Mouse (Mus musculus) Patski (cell line): Measurements from ENCODE around the gene Dgcr6. TPM values are rescaled to one million over a fixed set of nuclear protein-coding genes. Genes with fewer than 3 reads are reported as not detected.
A peak's percentile ranks its signal among the peaks of the same experiment; 100 is the strongest.

Experiments used
- ATAC-seq: fragments of 100-300 bp; one replicate; pipeline ENCODE4 v1.8.0; 2021
- CTCF ChIA-PET: fragments of 350-600 bp; sonication (Branson Sonifier 250); formaldehyde crosslinking; loops from one replicate; lab custom pipeline; 2022; ENCODE audit warnings: inconsistent platforms; lab: Charles Lee
- POLR2A ChIA-PET: fragments of 350-600 bp; sonication (Branson Sonifier 250); formaldehyde crosslinking; loops from one replicate; lab custom pipeline; 2022; ENCODE audit warnings: antibody characterized with exemption, inconsistent platforms; lab: Charles Lee
- DNase-seq: peaks from one replicate; pipeline ENCODE4 v3.0.0-alpha.2; 2011; ENCODE audit warnings: low read depth, low spot score
- H3K27me3 ChIP-seq: fragments of 371-371 bp; one replicate; pipeline ENCODE4 v1.5.1; 2021
- CTCF ChIP-seq: fragments of 100-300 bp; IDR thresholded peaks from one replicate; pipeline ENCODE4 v1.5.1; 2021
- in situ Hi-C: fragments of 300-500 bp; cut with MboI; formaldehyde crosslinking; loops from 3 replicates; pipeline ENCODE4 v1.11.1; 2018; ENCODE audit warnings: low pct_unique_long_range_greater_than_20kb, mixed read lengths
- polyA plus RNA-seq: library from polyadenylated mRNA; unstranded; gene quantifications from one replicate; pipeline ENCODE4 v1.2.3, GENCODE M21; 2021

Gene Dgcr6
- polyA plus RNA-seq, 1 experiment from 2014 or later, result 59.5 TPM

DNA sequence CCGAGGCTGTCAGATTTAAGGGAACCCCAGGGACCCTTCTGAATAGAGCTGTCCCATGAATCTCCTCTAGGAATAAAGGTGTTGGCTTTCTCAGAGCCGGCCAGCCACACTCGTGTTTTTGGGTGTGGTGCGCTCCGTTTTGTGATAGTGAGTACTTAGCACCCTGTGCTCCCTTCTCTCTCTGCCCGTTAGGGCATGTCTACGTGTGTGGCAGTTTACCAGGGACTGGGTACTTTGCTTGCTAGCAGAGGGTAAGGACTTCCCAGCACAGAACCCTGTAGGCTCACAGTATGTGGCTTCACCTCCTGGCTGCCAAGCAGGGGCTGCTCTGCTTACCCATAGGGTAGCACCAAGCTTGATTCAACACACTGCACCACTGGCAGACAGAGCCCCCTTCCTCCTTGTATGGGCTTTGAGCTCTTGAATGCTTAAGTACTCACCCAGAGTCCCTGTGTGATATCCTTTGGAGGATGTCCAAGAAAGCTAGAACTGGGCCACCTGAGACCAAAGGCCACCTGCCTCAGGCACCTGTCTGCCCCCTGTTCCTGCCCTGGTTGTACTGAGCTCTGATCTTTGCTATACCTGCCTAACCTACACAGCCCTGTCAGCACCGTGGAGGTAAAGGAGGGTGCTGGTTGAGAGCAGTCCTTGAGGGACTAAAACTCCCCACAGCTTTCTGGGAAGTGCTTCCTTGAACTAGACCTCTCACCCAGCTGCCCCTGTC, 16.2 kb downstream of the Dgcr6 start:
- ATAC-seq, result no peak

DNA sequence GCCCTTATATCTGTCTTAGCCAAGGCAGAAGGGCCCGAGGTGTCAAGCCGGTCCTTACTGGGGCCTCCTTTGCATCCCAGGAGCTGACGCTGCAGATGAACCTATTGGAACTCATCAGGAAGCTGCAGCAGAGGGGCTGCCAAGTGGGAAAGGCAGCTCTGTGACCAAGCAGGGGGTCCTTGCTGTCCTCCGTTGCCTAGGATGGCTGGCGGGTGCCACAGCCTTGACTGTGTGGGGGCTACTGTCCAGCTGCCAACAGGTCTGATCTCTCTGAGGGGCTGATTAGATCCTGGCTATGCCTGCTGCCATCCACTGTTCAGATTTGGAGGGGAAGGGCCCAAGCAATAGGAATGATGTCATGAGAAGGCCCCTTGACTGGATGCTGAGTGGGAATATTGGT, 18.1 kb downstream of the Dgcr6 start:
- ATAC-seq (no peak), DNase-seq (no peak)
- ChIA-PET CTCF (no interaction called here), POLR2A (no interaction called here)
- no peaks in the 10 kb centered on the region for H3K27me3 ChIP-seq
- TF ChIP-seq CTCF, result no peak
- in situ Hi-C loops, result no loop called here

More for the DNA sequence above, 16.2 kb downstream of the Dgcr6 start:
- CTCF ChIA-PET, result no interaction called here
- TF ChIP-seq CTCF, result no peak
- in situ Hi-C loops, result no loop called here
- no peaks in the 10 kb centered on the region for H3K27me3 ChIP-seq
- POLR2A ChIA-PET, result no interaction called here
- no peak for DNase-seq

DNA sequence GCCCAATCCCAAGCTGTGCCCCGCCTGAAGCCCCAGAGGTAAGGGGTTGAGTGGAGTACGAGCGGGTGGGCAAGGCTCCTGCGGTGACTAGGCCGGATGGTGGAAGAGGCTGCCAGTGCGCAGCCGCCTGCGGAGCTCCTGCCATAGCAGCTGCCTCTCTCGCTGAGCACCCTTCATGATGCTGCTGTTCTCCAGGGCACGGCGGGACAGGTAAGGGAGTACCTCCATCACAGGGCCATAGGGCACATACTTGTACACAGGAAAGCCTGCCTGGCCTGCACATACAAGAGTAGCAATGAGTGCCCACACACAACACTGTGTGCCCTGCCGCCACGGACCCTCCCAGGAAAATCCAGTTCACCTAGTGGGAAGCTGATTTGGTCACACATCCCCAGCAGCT, 19.4 kb downstream of the Dgcr6 start:
- DNase-seq, result no peak
- no peaks in the 10 kb centered on the region for H3K27me3 ChIP-seq
- POLR2A ChIA-PET, result no interaction called here
- no peak for ATAC-seq
- TF ChIP-seq CTCF, result no peak
- CTCF ChIA-PET, result no interaction called here
- in situ Hi-C loops, result no loop called here

DNA sequence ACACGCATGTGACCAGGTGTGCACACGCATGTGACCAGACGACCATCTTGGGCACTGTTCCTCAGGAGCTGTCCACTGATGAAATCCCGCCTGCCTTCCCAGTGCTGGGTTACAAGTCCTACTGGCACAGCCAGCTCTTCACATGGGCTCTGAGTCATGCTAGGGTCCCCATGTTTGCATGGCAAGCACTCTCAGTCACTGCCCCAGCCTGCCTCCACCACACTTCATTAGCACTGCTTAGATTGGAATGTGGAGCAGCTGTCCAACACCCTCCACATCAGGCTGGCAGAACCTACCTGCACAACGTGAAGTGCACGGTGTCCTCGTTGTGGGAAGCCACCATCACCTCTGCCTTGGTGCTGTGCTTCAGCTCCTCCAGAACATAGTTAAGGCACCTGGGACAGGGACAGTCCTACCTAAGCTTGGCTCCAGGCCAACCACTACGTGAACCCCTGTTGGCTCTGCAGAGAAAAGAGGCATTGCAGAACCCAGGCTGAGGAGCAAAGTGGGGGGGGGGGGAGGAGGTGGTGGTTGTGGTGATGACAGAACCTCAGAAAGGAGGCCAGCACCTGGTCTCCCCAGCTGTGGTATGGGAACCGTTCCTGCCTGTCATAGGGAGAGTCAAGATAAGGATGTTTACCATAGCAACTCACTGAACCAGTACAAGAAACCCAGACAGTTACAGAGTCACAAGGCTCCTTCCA, 20.8 kb downstream of the Dgcr6 start:
- no peaks in the 10 kb centered on the region for H3K27me3 ChIP-seq
- CTCF ChIA-PET, result interaction anchor here (1.0 kb wide), 1 partner anchor 138 kb away, joined by 3 read pairs; no protein-coding TSS in a partner anchor
- POLR2A ChIA-PET, result interaction anchor here (0.6 to 0.9 kb wide), 3 partner anchors 10 to 234 kb away, joined by 3 to 14 read pairs (median 6); no protein-coding TSS in a partner anchor
- in situ Hi-C loops, result no loop called here
- no peak for TF ChIP-seq CTCF
- no peak for DNase-seq
- no peak for ATAC-seq

DNA sequence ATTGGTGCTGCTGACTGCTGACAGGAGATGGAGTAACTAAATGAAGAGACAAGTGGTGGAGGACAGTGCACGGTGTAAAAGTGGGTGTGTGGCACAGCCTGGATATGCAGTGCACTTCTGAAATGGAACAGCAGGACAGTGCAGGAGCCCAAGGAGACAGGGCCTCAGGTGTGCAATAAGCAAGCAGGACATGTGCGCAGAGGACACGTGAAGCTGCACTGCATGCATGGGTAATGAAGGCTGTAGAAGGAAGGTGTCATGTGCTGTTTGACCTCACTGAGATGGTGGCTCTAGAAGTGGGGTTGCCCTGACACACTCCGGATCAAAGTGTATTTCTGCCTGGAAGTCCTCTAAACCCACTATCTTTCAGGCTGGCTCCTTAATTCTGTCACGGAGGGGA, 22.0 kb downstream of the Dgcr6 start:
- TF ChIP-seq CTCF, result no peak
- CTCF ChIA-PET, result no interaction called here
- in situ Hi-C loops, result no loop called here
- no peak for DNase-seq
- ATAC-seq, result no peak
- POLR2A ChIA-PET, result no interaction called here
- no peaks in the 10 kb centered on the region for H3K27me3 ChIP-seq

DNA sequence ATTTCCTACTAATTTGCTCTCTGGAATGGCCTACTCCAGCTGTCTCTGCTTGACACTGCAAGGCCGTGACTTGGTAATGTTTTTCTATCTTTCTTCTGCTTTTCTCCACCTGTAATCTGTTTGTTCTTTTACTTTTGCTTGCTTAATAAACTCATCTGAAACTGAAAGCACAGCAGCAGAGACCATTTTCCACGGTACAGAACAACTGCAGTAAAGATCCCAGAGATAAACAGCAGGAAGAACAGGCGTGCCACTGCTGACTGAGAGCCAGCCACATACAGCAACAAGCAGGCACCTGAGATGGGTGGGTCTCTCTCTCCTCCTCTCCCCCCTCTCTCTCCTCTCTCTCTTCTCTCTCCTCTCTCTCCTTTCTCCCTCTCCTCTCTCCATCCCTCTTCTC, 22.5 kb downstream of the Dgcr6 start:
- POLR2A ChIA-PET, result no interaction called here
- in situ Hi-C loops, result no loop called here
- no peak for TF ChIP-seq CTCF
- CTCF ChIA-PET, result no interaction called here
- ATAC-seq (no peak), DNase-seq (no peak)
- no peaks in the 10 kb centered on the region for H3K27me3 ChIP-seq

DNA sequence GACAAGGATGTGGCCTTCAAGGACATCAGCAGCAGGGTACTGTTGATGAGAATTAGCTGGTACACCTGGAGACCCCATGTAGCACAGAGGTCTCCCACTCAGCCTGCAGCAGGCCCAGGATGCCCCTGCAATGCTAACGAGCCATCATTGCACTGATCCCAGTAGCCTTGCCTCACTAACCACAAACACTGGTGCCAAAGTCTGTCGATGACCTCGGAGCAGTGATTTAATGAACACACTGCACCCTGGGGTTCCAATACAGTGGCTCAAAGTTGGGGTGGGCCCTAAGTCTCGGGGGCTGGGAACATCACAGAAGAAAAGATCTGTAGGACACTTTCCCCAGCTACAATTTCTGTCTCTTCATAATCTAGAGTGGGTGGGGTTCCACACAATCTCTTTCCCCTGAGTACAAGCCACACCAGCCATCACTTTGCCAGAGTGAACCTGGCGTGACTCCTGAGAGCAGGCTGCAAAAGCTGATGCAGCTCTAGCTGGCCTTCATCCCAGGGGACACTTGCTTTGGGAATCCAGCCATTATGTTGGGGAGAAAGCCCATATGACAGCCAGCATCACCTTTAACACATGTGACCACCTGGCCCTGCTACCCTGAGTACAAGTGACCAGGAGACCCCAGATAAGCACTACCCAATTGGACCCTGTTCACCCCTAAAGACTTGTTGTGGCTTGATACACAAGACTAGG, 25.8 kb downstream of the Dgcr6 start:
- ChIA-PET CTCF (interaction anchor here (1.5 kb wide), 1 partner anchor 11 kb away, joined by 3 read pairs; no protein-coding TSS in a partner anchor), POLR2A (no interaction called here)
- DNase-seq (no peak), ATAC-seq (no peak)
- TF ChIP-seq CTCF, result no peak
- H3K27me3 ChIP-seq, result no peaks in the 10 kb centered on the region
- in situ Hi-C loops, result no loop called here

DNA sequence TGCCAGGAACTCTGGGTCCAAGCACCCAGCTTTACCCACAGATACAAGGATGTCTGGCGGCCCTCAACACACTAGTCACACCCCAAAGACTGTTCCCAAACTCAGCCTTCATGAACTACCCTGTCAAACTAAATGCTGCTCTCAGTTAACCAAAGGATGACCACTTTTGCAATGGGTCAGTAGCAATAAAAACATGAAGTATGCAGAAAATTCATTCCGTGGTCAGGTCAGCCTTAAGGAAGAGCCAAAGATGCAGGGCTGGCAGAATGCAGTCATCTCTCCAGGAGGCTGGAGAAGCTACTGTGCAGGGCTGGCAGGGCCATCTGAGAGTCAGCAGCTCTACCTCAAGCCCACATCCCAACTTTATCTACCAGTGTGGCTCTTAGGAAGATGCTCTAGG, 26.6 kb downstream of the Dgcr6 start:
- in situ Hi-C loops, result no loop called here
- ChIA-PET POLR2A (no interaction called here), CTCF (interaction anchor here (1.2 to 1.7 kb wide), 2 partner anchors 27 to 29 kb away, joined by 3 to 4 read pairs; partner anchors contain the start of gene Dgcr6)
- ATAC-seq, result peak; percentile 61
- TF ChIP-seq CTCF, result no peak
- no peak for DNase-seq
- H3K27me3 ChIP-seq, result no peaks in the 10 kb centered on the region

DNA sequence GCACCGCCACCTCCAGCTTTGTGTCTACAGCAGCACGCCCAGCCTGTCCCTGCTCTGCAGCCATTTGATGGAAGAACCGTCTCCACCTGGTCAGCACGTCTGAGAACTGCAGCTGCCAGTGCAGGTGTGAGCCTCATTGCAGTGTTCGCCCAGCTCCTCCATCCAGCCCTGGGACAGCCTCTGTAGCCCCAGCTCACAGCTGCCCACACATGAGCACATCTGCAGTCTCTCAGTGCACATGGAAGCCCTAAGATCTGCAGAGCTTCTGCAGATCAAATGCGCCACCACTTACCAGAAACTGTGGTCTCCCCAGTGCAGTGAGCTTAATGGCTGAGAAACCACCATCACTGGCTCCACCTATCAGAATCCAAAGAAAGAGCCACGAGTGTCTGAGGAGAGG, 27.5 kb downstream of the Dgcr6 start:
- H3K27me3 ChIP-seq, result no peaks in the 10 kb centered on the region
- no peak for ATAC-seq
- in situ Hi-C loops, result no loop called here
- ChIA-PET CTCF (interaction anchor here (1.2 to 1.7 kb wide), 2 partner anchors 28 kb away, joined by 3 to 4 read pairs; partner anchors contain the start of gene Dgcr6), POLR2A (interaction anchor here (1.2 kb wide), 1 partner anchor 161 kb away, joined by 3 read pairs; no protein-coding TSS in a partner anchor)
- no peak for TF ChIP-seq CTCF
- no peak for DNase-seq

DNA sequence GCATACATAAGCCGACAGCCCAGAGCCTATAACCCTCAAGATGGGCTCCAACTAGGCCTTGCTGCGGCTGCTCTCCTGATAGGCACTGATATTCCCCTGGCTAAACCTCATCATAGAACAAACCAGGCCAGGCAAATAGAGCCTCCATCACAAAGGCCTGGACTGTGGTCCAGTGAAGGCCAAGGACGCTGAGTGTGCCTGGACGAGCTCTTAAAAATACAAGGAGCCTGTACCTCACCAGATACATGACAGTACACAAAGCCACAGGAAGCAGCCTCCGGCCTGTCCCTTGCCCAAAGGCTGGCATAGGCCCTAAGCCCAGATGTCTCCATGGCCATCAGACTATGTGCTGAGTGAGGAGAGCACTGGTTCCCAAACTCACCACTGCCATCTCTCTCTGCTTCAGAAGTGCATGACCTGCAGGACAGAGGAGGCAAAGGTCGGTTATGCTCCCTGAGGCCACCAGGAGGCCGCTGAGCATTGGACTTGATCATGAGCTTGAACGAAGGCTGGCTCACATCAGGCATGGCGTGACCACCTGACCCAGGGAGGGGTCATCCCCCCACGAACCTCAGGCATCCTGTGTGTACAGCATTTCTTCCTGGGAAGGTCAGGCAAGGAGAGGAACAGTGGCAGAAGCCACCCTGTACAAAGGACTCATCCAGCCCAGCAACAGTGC, 28.6 kb downstream of the Dgcr6 start:
- POLR2A ChIA-PET, result no interaction called here
- ATAC-seq (no peak), DNase-seq (no peak)
- no peak for TF ChIP-seq CTCF
- in situ Hi-C loops, result no loop called here
- H3K27me3 ChIP-seq, result no peaks in the 10 kb centered on the region
- CTCF ChIA-PET, result no interaction called here
